Mouse (Mus musculus) layer of hippocampus, adult 2 months (tissue): ENCODE measurements around the gene Manba. TPM values are rescaled to one million over a fixed set of nuclear protein-coding genes. Genes with fewer than 3 reads are reported as not detected.
A peak's percentile ranks its signal among the peaks of the same experiment; 100 is the strongest.

Experiments
- DNase-seq, 2 experiments: peaks; one replicate each; pipeline ENCODE4 v3.0.0; 2022; ENCODE audit warnings: low spot score in 2 of 2
- H3K27ac ChIP-seq: fragments of 200-600 bp; 2 replicates; pipeline ENCODE4 v1.8.1; 2022
- H3K4me3 ChIP-seq: fragments of 200-600 bp; 2 replicates; pipeline ENCODE4 v1.8.1; 2022; ENCODE audit warnings: mild to moderate bottlenecking
- CTCF ChIP-seq: fragments of 200-600 bp; conservative IDR thresholded peaks from 2 replicates; pipeline ENCODE4 v1.8.1; 2022; ENCODE audit warnings: antibody characterized with exemption, mild to moderate bottlenecking, moderate library complexity
- long read RNA-seq, 2 experiments: library from polyadenylated mRNA; stranded (forward); transcript quantifications; one replicate each; pipeline ENCODE4 v2.0.0; 2021; ENCODE audit warnings: borderline mapping rate in 2 of 2
- total RNA-seq, 2 experiments: library from RNA; stranded (reverse); gene quantifications; 2 replicates each; pipeline ENCODE4 v1.2.3; 2021

Gene Manba
- total RNA-seq = 1 to 10 TPM; 8.3 to 9.7 TPM
- long read RNA-seq, experiment 1, transcript Manba-201 (17 exons, 3,675 nt) = major isoform, 10 of 13 reads
- long read RNA-seq, experiment 1, partial matches to known transcripts = 2 of 13 reads
- long read RNA-seq, experiment 1, other reads (novel, unspliced or antisense) = 1 of 13 reads
- long read RNA-seq, experiment 2, partial matches to known transcripts = 2 of 6 reads
- long read RNA-seq, experiment 2, other reads (novel, unspliced or antisense) = 0 of 6 reads

DNA sequence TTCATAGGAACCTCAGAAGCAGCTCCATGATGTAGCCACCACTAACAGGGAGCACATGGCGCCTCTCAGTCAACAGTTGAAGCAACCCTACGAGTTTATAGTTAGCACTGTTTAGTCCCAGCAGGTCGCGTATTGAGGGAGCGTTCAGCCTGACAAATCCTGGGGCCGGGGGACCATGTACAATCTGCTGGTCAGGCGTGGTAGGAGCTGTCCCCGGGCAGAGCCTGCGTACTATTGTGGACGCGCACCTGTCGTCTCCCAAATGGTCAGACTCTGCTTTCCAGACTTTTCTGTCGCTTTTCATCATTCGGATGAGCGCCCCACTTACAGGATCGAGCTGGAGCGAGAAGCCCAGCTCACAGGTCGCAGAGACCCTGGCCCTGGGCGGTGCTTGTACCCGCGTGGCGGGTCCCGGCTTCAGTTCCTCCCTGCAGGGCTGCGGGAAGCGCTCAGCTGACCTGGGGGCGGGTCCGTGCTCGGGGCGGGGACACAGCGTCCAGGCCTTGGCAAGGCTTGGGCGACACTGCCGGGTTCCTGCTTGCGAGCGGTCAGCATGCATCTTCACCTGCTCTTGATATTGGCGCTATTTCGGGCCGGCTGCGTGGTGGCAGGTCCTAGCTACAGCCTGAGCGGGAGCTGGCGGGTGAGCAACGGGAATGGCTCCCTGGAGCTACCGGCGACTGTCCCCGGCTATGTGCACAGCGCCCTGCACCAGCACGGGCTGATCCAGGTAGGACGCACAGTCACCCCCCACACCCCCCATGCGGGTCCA lies at the start of gene Manba:
Gene Manba (plus strand): TSS at position 484 of the 772 bp plus-strand sequence.
- peak; percentile 46 to 63 for DNase-seq
- H3K4me3 ChIP-seq = peak within 1 kb of the TSS; percentile 85
- H3K27ac ChIP-seq = peak within 1 kb of the TSS; percentile 73
- TF ChIP-seq CTCF = 0 out of 2 replicates have a peak, but pooled peaks have one; percentile 6

DNA sequence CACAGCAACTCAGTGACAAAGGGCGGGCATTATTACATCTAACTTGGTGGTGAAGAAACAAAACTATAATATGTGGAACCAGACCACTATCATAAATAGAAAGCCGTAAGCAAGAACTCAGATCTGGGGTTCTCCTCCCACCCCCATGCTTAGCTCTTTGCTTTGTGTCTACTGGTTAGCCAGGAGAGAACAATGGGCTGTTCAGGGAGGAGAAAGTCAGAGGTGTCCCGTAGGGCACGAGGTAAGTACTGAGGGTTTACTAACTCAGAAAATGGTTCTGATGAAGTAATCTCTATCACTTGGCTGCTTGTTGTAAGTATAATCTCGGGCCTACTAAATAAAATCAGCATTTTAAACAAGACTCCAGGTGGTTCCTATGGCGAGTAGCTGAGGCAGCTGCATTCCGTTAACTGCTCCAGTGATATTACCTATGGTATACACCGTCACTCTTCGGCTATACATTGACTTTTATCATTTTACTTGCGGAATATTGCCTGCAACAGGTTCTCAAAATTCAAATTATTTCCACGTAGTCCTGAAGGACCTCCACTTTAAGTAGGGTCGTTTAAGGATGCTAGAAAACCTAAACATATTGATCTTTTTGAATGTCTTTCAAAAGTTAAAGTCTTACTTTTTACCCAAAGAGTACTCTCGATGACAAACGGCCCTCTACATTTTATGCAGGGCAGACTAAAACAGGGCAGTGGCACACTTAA lies 48.4 kb upstream of the Manba start:
- no peak for DNase-seq
- Histone ChIP-seq H3K27ac (peak overlapping the region; percentile 95), H3K4me3 (peak overlapping the region; percentile 94)
- TF ChIP-seq CTCF = no peak

DNA sequence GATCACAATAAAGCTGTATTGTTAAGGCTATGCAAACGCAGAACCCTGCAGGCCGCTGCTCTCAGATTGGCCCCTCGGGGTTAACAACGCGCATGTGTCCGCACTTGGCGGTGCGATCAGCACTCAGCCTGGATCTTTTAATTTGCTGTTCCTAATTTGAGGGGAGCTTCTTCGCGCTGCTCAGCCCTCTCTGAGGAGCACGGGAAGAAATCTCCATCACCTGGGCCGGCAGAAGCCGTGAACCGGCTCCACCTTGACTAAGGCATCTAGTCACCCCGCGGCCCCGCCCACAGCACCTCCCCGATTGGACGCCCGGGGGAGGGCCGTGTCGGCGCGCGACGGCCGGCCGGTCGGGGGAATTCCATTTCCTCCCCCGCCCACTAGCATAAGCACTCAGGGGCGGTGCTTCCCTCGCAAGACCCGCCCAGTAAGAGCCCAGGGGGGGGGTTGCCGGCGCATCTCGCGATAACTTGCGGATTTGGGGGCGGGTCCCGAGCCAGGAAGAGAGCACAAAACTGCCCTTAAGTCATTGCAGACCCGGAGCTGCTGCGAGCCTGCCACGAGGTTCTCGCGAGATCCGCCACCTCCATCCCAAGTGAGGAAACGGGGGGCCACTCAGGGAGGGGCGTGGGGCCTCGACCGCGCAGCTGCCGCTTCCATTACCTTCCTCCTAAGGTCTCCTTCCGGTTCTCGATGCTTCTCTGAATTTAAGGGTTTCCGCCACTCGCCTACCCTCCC lies 47.5 kb upstream of the Manba start, which contains the start of gene Ube2d3:
Gene Ube2d3 (plus strand): TSS at position 392 of the 738 bp plus-strand sequence.
- Histone ChIP-seq H3K4me3 (peak within 1 kb of the TSS; percentile 94), H3K27ac (peak within 1 kb of the TSS; percentile 99)
- no peak; the same call in 1 of the 2 replicates for TF ChIP-seq CTCF
- peak; percentile 98 to 99 for DNase-seq

DNA sequence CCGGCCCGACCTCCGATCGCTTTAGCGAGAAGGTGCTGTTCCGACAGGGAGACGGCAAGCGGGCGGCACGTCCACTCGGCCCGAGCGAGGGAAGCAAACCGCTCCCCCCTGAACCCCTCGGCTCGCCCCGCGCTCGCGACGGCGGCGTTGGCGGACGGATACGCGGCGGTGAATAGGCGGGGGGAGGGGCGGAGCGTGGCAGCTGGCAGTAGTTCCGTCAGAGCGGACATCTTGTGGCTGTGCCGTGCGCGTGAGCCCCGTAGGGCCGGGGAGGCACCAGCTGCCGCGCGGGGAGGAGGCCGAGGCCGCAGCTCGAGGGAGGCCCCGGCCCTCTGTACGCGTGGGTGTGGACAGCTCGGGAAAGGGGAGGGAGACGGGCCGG lies 46.9 kb upstream of the Manba start:
- H3K27ac ChIP-seq = peak overlapping the region; percentile 99
- H3K4me3 ChIP-seq = peak overlapping the region; percentile 94
- no peak for TF ChIP-seq CTCF
- DNase-seq = peak; percentile 91 to 96

DNA sequence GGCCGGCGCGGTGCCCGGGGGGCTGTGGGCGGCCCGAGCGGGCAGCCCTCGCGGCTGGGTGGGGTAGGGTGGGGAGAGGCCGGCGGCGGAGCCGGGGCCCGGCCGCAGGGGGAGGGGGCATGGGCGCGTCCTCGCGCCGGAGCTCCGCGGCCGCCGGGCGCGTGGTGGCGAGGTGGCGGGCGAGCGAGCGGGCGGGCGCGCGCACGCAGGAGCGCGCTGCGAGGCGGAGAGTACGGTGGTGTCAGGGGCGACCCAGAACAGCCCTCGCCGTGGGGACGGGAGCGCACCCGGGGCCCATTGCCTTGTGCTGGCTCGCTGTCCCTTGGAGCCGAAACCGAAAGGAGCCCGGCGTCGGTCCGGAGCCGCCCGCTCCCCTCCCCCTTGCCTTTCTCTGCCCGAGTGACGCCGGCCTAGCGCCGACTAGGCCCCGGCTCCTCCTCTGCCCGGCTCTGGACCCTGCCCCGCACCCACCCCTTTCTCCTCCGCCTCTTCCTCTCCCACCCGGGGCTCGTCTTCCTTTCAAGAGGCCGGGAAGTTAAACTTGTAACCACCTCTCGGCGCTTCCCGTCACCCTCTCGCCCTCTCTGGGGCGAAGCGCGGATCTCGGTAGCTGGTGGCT lies 46.4 kb upstream of the Manba start:
- H3K4me3 ChIP-seq = peak overlapping the region; percentile 94
- peak; percentile 60 to 64 for DNase-seq
- no peak for TF ChIP-seq CTCF
- H3K27ac ChIP-seq = peak overlapping the region; percentile 99

DNA sequence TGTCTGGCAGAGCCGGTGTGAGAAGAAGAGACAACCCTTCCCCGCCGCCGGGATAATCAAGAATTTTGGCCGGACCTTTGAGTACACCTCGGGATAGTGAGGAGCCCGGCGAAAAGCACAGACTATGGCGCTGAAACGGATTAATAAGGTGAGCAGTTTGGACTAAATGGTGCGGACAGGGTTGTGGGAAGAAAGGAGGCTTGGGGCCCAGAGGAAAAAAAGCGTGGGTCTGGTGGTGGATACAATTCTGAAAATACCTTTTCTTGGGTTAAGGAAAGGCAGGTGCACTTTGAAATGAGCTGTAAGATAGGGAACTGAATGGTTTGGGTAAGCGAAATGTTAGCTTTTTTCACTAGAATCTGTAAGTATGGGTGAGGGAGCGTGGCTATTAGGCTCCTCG lies 45.8 kb upstream of the Manba start:
- Histone ChIP-seq H3K4me3 (peak overlapping the region; percentile 94), H3K27ac (peak overlapping the region; percentile 99)
- DNase-seq = no peak
- no peak for TF ChIP-seq CTCF

GRCm38 (mm10) chr3:135440221-135440620 lies 45.2 kb upstream of the Manba start:
- TF ChIP-seq CTCF = no peak
- peak overlapping the region; percentile 99 for H3K27ac ChIP-seq
- peak overlapping the region; percentile 94 for H3K4me3 ChIP-seq
- no peak for DNase-seq

DNA sequence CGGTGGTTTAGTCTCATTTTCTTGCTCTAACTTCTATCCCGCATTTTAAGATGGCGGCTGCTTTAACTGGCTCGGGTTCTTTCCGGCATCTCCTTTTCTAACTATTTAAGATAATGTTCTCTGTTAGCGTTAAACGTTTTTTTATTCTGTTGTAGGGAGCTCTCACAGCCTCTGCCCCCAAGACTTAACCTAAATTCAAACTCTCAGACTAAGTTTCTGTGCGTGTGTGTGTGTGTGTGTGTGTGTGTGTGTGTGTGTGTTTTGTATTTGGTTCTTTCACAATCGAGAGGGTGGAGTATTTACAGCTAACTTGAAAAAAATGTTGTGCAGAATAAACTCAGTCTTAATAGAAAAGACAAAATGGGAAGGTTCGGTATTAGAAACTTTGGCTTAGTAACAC lies 44.8 kb upstream of the Manba start:
- no peak for TF ChIP-seq CTCF
- H3K4me3 ChIP-seq = peak overlapping the region; percentile 94
- peak overlapping the region; percentile 99; the same call in 1 of the 2 replicates for H3K27ac ChIP-seq
- DNase-seq = no peak

- TF ChIP-seq CTCF = no peak
- DNase-seq = no peak
- no peak overlapping the region for H3K4me3 ChIP-seq
- H3K27ac ChIP-seq = no peak overlapping the region
These were observed 40.5 kb upstream of the Manba start for GRCm38 (mm10) chr3:135444930-135445329.

GRCm38 (mm10) chr3:135458981-135459380 lies 26.4 kb upstream of the Manba start:
- H3K4me3 ChIP-seq = no peak overlapping the region
- DNase-seq = no peak

DNA sequence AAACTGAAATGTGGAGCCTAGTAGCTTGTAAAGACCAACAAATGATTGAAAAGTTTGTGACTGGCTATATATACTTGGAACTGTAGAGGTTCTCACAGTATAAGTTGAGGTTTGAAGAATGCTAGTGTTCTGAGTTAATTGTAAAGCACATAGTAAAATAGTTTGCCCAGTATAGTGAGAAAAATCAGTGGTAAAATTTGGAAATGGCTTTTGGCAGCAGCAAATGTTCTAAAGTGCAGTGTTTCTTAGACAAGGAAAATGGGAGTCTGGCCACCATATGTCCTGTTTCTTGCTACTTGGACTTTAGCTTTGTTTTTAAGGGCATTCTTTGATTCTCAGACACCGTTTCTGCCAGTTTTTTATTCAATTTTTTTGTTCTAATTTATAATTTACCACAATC lies 17.0 kb upstream of the Manba start:
- no peak for TF ChIP-seq CTCF
- no peak overlapping the region for H3K27ac ChIP-seq
- H3K4me3 ChIP-seq = no peak overlapping the region
- DNase-seq = no peak

More at GRCm38 (mm10) chr3:135458981-135459380, 26.4 kb upstream of the Manba start:
- H3K27ac ChIP-seq = no peak overlapping the region
- no peak for TF ChIP-seq CTCF

DNA sequence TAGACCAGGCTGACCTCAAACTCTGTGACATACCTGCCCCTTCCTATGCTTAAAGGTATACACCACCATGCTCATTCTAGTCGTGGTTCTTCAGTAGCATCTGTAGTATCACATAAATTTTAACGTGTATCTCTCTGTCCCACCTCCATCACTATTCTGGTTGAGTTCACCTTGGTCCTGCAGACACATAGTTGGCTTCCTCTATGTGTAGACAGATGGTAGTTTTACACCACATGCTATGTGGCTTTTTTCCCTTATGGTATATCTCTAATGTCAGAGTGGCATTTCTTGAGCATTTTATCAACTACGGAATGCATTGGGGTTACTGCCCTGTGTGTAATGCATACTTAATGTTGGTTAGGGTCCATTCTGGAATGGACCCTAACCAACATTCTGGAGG lies 16.3 kb upstream of the Manba start:
- no peak for TF ChIP-seq CTCF
- no peak for DNase-seq
- H3K4me3 ChIP-seq = no peak overlapping the region
- H3K27ac ChIP-seq = no peak overlapping the region
